Mouse (Mus musculus) heart, embryonic 16.5 days (tissue): ENCODE results near the gene Ctnna3. TPM values are rescaled to one million over a fixed set of nuclear protein-coding genes. Genes with fewer than 3 reads are reported as not detected.

ENCODE experiments used
- ATAC-seq: fragments of 200-750 bp; cut with Nextera tagmentation; replicated peaks from 2 replicates; pipeline ENCODE4 v1.8.0; 2017; ENCODE audit warnings: moderate number of reproducible peaks; ENCODE audit not compliant: insufficient read depth, low FRiP score; ENCODE audit errors: extremely low read depth
- H3K27ac ChIP-seq: fragments of 300-500 bp; sonication (generic); 2 replicates; pipeline ENCODE4 v1.5.1; 2014; ENCODE audit warnings: mild to moderate bottlenecking, low read length, control low read depth, moderate library complexity
- H3K27me3 ChIP-seq: fragments of 300-500 bp; sonication (generic); 2 replicates; pipeline ENCODE4 v1.6.1; 2014; ENCODE audit warnings: low read length, mixed read lengths; ENCODE audit not compliant: control insufficient read depth, insufficient read depth
- H3K36me3 ChIP-seq: fragments of 300-500 bp; sonication (generic); 2 replicates; pipeline ENCODE4 v1.6.1; 2014; ENCODE audit not compliant: control insufficient read depth, insufficient read depth
- H3K4me1 ChIP-seq: fragments of 300-500 bp; sonication (generic); 2 replicates; pipeline ENCODE4 v1.6.1; 2014; ENCODE audit warnings: low read length, mixed read lengths; ENCODE audit not compliant: control insufficient read depth, insufficient read depth
- H3K4me2 ChIP-seq: fragments of 300-500 bp; sonication (generic); 2 replicates; pipeline ENCODE4 v1.6.1; 2014; ENCODE audit warnings: low read depth, mild to moderate bottlenecking, control low read depth, low read length
- H3K4me3 ChIP-seq: fragments of 300-500 bp; sonication (generic); 2 replicates; pipeline ENCODE4 v1.5.1; 2014; ENCODE audit warnings: mild to moderate bottlenecking, control low read depth, low read length
- H3K9ac ChIP-seq: fragments of 300-500 bp; sonication (generic); 2 replicates; pipeline ENCODE4 v1.6.1; 2014; ENCODE audit warnings: low read length, control low read depth
- H3K9me3 ChIP-seq: fragments of 300-500 bp; sonication (generic); replicated peaks from 2 replicates; pipeline ENCODE4 v1.6.1; 2016; ENCODE audit warnings: low read length; ENCODE audit not compliant: control insufficient read depth
- WGBS: fragments of 180-500 bp; shearing (Covaris S2); extraction: QIAGEN DNeasy Blood & Tissue Kit; methylation state at CpG from one replicate; pipeline ENCODE4 v1.1.7; 2014; 5-methylcytosine and 5-hydroxymethylcytosine counted together
- polyA plus RNA-seq: library from polyadenylated mRNA; unstranded; fragments of >200 nt; fragmentation: Nextera tagmentation; extraction: Ambion mirVana; gene quantifications from 2 replicates; pipeline ENCODE4 v1.2.1, GENCODE M21; 2015

Gene Ctnna3
- polyA plus RNA-seq, 1 experiment from 2014 or later = 27.6 TPM

DNA sequence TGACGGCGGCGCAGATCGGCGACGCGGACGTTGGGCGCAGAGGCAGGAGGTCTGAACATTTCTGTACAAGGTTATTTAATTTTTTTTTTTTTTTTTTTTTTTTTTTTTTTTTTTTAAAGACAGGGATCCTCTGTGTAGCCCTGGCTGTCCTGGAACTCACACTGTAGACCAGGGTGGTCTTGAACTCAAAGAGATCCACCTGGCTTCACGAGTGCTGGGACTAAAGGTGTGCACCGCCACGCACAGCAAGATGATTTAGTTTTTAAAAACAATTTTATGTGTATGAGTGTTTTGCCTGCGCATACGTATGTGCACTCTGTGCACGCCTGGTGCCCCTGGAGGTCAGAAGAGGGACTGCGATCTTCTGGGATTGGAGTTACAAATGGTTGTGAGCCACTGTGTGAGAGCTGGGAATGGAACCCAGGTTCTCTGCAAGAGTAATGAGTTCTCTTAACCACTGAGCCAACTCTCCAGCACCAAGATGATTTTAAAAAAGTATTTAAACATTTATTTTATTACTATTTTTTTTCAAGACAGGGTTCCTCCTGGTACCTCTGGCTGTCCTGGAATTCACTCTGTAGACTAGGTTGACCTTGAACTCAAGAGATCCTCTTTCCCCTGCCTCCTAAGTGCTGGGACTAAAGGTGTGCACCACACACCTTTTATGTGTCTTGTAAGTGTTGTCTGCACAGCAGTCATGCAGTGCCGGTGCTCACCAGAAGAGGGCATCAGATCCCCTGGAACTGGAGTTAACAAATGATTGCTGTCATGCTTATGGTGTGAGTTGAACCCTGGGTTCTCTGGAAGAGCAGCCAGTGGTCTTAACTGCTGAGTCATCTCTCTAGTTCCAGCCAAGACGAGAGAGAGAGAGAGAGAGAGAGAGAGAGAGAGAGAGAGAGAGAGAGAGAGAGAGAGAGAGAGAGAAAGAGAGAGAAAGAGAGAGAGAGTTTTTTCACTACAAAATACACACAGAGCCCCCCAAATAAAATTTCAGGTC, 7.9 kb upstream of the Ctnna3 start, which contains the start of gene Gm7075:
Gene Gm7075, minus strand, starts transcription at position 51 of the 997 bp plus-strand sequence.
- WGBS = 85% methylated on average over 18 of the region's 18 CpGs
- H3K9me3 ChIP-seq = no peaks in the 10 kb centered on the region

DNA sequence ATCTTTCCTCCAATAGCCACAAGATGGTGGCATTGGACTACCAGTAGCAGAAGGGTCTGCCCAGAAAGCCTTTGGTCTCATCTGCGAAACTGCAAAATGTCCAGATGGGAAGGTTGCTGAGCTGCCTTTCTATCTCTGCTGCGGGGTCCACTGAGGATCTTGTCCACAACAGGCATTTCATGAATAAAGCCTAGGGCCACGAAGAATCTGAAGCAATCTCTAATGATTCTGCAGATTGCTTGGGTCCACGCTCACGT, 7.2 kb upstream of the Ctnna3 start:
- Histone ChIP-seq H3K36me3 (no peaks in the 10 kb centered on the region), H3K27ac (no peak overlapping the region), H3K9ac (no peak overlapping the region), H3K4me1 (no peaks in the 10 kb centered on the region), H3K4me2 (no peak overlapping the region), H3K4me3 (no peak overlapping the region), H3K9me3 (no peaks in the 10 kb centered on the region), H3K27me3 (no peaks in the 10 kb centered on the region)
- ATAC-seq = no peak
- 82% methylated on average over 5 of the region's 5 CpGs for WGBS

More for the DNA sequence above, 7.9 kb upstream of the Ctnna3 start, which contains the start of gene Gm7075:
- Histone ChIP-seq H3K4me1 (no peaks in the 10 kb centered on the region), H3K27ac (no peak within 1 kb of the TSS), H3K4me3 (no peak within 1 kb of the TSS), H3K4me2 (no peak within 1 kb of the TSS), H3K9ac (no peak within 1 kb of the TSS), H3K36me3 (no peaks in the 10 kb centered on the region), H3K27me3 (no peaks in the 10 kb centered on the region)
- no peak for ATAC-seq

GRCm38 (mm10) chr10:63423591-63424474, 6.1 kb upstream of the Ctnna3 start:
- no peak overlapping the region for H3K4me3 ChIP-seq
- H3K9me3 ChIP-seq = no peaks in the 10 kb centered on the region
- 0 out of 2 replicates have a peak, but pooled peaks cover 3% of the 10 kb centered on the region for H3K4me1 ChIP-seq
- no peaks in the 10 kb centered on the region for H3K27me3 ChIP-seq
- 80% methylated on average over 9 of the region's 9 CpGs for WGBS
- H3K9ac ChIP-seq = no peak overlapping the region
- no peak overlapping the region for H3K27ac ChIP-seq
- no peaks in the 10 kb centered on the region for H3K36me3 ChIP-seq
- no peak for ATAC-seq
- no peak overlapping the region for H3K4me2 ChIP-seq

- no peak overlapping the region for H3K9ac ChIP-seq
- no peak overlapping the region for H3K4me3 ChIP-seq
- H3K27ac ChIP-seq = no peak overlapping the region
- no peaks in the 10 kb centered on the region for H3K27me3 ChIP-seq
- no peak overlapping the region for H3K4me2 ChIP-seq
- no peak for ATAC-seq
- H3K4me1 ChIP-seq = 0 out of 2 replicates have a peak, but pooled peaks cover 3% of the 10 kb centered on the region
- no peaks in the 10 kb centered on the region for H3K36me3 ChIP-seq
- H3K9me3 ChIP-seq = no peaks in the 10 kb centered on the region
These were observed 5.5 kb upstream of the Ctnna3 start for GRCm38 (mm10) chr10:63424475-63424814.

DNA sequence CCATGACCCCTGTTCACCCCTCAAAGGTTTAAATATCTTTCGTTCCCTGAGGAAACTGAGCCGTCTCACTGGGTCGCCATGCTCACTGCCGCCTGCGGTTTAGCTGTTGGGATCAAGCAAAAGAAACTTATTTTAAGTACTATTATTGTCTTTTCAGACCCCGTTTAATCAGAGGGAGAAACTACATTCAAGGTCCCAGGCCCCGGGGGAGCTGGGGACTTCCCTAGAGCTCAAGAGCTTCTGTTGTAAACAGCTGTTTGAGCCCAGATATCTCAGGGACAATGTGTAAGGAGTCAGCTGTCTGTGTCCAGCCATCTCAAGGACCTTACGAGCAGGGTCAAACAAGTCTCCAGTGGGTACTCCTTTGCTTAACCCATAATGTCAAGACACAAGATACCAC, 2.8 kb upstream of the Ctnna3 start:
- Histone ChIP-seq H3K27ac (no peak overlapping the region), H3K4me2 (no peak overlapping the region), H3K4me3 (no peak overlapping the region), H3K36me3 (no peaks in the 10 kb centered on the region), H3K9me3 (no peaks in the 10 kb centered on the region), H3K27me3 (no peaks in the 10 kb centered on the region), H3K4me1 (0 out of 2 replicates have a peak, but pooled peaks cover 3% of the 10 kb centered on the region), H3K9ac (no peak overlapping the region)
- WGBS = 78% methylated on average over 8 of the region's 8 CpGs
- no peak for ATAC-seq

DNA sequence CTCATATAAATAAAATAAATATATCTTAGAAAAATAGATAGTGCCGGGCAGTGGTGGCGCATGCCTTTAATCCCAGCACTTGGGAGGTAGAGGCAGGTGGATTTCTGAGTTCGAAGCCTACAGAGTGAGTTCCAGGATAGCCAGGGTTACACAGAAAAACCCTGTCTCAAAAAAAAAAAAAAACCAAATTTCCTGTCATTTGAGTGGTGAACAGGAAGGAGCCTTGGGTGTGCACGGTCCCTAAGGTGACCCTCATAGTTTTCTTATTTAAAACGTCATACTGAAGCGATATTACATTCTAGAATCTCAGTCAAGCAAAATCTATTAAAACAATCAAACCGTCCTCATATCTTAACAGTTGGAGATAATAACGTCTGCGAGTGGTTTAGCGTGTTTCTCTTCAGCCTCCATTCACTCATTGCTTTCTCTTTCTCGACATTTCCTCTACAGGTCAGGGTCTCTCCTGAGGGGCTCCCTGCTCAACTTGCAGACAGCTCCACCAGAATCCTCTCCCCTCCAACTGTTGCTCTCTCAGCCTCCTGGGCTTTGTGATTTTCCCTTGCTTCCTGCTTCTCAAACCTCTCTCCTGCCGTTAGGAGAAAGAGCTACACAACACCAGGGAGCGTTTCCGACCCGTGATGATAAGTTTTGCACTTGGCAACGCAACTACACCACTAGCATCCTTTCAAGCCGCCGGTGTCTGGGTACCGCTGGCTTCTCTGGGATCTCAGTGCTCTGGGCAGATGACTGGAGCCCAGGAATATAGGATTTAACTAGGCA, 1.5 kb upstream of the Ctnna3 start:
- WGBS = 19% methylated on average over 19 of the region's 19 CpGs
- H3K9ac ChIP-seq = peak overlapping the region; percentile 68
- no peaks in the 10 kb centered on the region for H3K9me3 ChIP-seq
- H3K36me3 ChIP-seq = no peaks in the 10 kb centered on the region
- H3K27me3 ChIP-seq = no peaks in the 10 kb centered on the region
- H3K4me2 ChIP-seq = peak overlapping the region; percentile 82
- H3K27ac ChIP-seq = 0 out of 2 replicates have a peak overlapping the region, but pooled peaks have one; percentile 33
- ATAC-seq = no peak
- 0 out of 2 replicates have a peak, but pooled peaks cover 3% of the 10 kb centered on the region for H3K4me1 ChIP-seq
- H3K4me3 ChIP-seq = peak overlapping the region; percentile 87

GRCm38 (mm10) chr10:63429023-63429340, 916 bp upstream of the Ctnna3 start:
- peak overlapping the region; percentile 87 for H3K4me3 ChIP-seq
- H3K27ac ChIP-seq = peak overlapping the region; percentile 33; the same call in 1 of the 2 replicates
- ATAC-seq = no peak
- H3K4me1 ChIP-seq = 0 out of 2 replicates have a peak, but pooled peaks cover 3% of the 10 kb centered on the region
- H3K9ac ChIP-seq = peak overlapping the region; percentile 68
- H3K27me3 ChIP-seq = no peaks in the 10 kb centered on the region
- no peaks in the 10 kb centered on the region for H3K9me3 ChIP-seq
- no peaks in the 10 kb centered on the region for H3K36me3 ChIP-seq
- 2% methylated on average over 11 of the region's 11 CpGs for WGBS
- peak overlapping the region; percentile 82 for H3K4me2 ChIP-seq

DNA sequence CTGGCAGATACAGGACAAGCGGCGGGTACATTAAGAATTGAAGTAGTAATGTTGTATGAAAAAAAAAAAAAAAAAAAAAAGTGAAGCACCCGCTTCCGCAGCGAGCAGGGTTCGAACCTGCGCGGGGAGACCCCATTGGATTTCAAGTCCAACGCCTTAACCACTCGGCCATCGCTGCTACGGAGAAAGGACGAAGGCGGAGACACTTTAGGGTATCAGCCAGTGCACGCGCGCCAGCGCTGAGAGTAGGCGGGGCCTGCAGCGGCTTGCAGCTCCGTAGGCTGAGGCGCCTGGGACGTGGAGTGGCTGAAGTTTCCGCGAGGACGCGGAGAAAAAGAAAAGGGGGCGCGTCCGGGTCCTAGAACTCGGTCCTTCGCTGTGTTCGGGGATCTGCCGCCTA, 518 bp upstream of the Ctnna3 start:
- Histone ChIP-seq H3K4me2 (peak overlapping the region; percentile 82), H3K27ac (peak overlapping the region; percentile 89), H3K36me3 (no peaks in the 10 kb centered on the region), H3K4me1 (0 out of 2 replicates have a peak, but pooled peaks cover 3% of the 10 kb centered on the region), H3K27me3 (no peaks in the 10 kb centered on the region), H3K9me3 (no peaks in the 10 kb centered on the region), H3K9ac (peak overlapping the region; percentile 85), H3K4me3 (peak overlapping the region; percentile 87)
- ATAC-seq = peak; percentile 94
- WGBS = 0% methylated on average over 34 of the region's 34 CpGs
